Mouse (Mus musculus) neutrophil, adult 65 days (primary cell): ENCODE data around the gene Pax6. TPM values are rescaled to one million over a fixed set of nuclear protein-coding genes. Genes with fewer than 3 reads are reported as not detected.

ENCODE experiments used
- total RNA-seq: library from RNA; stranded (reverse); gene quantifications from 2 replicates; pipeline ENCODE4 v1.2.4, GENCODE M21; 2023

The Pax6 gene
- not detected in 2 replicates for total RNA-seq

GRCm38 (mm10) chr2:105668271-105669270 lies at the start of gene Pax6:
Gene Pax6 (plus strand): TSS chr2:105668900.

Other genes starting within 250 kb of the Pax6 start
- 4.9 and 6.1 TPM in 2 replicates for gene Elp4, start 235.7 kb downstream of the Pax6 start, total RNA-seq
- 8.6 and 9.0 TPM in 2 replicates for gene Immp1l, start 235.7 kb downstream of the Pax6 start, total RNA-seq